Mouse (Mus musculus) kidney, adult 2 months (tissue): ENCODE results near the gene Gm20715.

Experiments used
- CTCF ChIP-seq: fragments of 200-500 bp; conservative IDR thresholded peaks from 2 replicates; pipeline ENCODE4 v1.5.1; 2011; ENCODE audit warnings: low read depth, mild to moderate bottlenecking, control low read depth, low read length, moderate library complexity, mixed read lengths; ENCODE audit not compliant: insufficient read depth, insufficient read length
- POLR2A ChIP-seq: fragments of 200-500 bp; IDR thresholded peaks from one replicate; pipeline ENCODE4 v1.6.1; 2011; ENCODE audit warnings: low read depth, low read length, control low read depth

DNA sequence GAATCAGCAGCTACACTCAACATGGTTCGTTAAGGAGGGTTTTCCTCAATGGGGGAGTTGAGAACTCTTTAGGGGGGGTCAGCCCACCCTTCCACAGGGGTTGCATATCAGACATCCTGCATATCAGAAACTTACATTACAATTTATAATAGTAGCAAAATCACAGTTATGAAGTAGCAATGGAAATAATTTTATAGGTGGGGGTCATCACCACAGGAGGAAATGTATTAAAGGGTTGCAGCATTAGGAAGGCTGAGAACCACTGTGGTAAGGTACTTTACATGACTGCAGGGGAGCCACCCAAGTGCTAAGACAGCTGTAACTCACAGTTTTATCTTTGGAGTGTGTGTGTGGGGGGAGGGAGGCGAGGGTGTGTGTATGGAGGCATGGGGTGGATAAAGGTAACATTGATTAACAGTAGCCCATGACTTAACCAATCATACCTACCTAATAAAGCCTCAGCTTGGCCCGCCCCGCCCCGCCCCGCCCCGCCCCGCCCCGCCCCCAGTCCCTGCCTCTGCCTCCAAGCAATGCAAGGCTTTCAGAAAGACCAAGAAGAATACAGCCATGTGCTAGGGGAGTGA, 49.5 kb upstream of the Gm20715 start:
- TF ChIP-seq POLR2A: no peak
- no peak for TF ChIP-seq CTCF
